Mouse (Mus musculus) heart, postnatal 0 days (tissue): Measurements from ENCODE around the gene Aco2.

Source experiments
- CTCF ChIP-seq: IDR thresholded peaks from 2 replicates; pipeline ENCODE4 v1.5.1; 2016; ENCODE audit warnings: antibody characterized with exemption, control low read depth, low read depth
- EP300 ChIP-seq: IDR thresholded peaks from 2 replicates; pipeline ENCODE4 v1.6.1; 2016; ENCODE audit warnings: antibody characterized with exemption, low read depth

DNA sequence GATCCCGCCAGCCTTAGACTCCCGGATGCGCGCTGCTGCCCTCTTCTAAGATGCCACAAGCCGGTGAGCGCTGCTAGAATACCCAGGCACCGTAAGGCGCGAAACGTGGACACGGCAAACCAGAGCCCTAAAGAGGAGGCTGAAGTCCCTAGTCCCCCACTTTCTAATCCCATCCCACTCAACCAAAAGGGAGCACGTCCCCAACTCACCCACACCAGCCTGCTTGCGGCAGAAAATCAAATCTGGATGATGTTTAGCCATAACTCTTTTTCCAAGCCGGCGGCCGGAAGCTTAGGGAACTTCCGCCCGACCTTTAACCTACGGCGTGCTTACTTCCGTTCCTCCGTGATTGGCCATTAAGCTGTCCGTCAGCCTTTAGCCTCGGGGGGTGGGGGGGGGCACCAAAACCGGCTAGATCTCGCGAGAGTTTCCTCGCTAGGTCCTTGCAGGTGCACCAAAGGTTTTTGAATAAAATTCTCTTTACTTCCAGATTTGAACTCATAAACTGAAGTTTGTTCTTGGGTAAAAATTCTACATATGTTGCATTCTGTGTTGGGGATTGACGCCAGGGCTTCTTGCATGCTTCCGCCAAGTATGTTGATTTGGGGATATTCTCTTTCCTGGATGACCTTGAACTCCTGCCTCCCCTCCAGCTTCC is 376 bp upstream of the Aco2 start, which contains the start of gene Phf5a:
- TF ChIP-seq EP300 (peak; percentile 100), CTCF (no peak)
